Mouse (Mus musculus): ENCODE data around the gene B4gat1. TPM values are rescaled to one million over a fixed set of nuclear protein-coding genes. Genes with fewer than 3 reads are reported as not detected.
A peak's percentile ranks its signal among the peaks of the same experiment; 100 is the strongest.

The B4gat1 gene
- polyA plus RNA-seq, 1 experiment from 2014 or later, result 8.9 TPM

DNA sequence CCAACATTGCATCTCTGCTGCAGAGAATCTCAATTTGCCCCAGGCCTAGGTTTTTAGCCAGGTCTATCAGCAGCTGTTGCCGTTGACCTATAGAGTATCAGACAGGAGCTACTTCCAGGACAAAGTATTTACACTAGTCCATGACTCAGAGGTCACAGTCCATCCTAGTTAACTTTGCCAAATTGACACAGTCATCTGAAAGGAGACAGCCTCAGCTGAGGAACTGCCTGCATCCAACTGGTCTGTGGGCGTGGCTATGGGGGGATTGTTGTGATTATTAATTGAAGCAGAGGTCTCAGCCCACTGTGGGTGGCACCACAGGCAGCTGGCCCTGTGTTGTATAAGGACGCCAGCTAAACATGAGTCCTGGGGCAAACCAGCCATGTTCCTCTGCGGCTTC lies 33.7 kb upstream of the B4gat1 start:
- Histone ChIP-seq H3K27ac (replicated peaks) (no peak overlapping the region), H3K36me3 (replicated peaks) (no peaks in the 10 kb centered on the region), H3K4me3 (replicated peaks) (no peak overlapping the region), H3K9me3 (replicated peaks) (no peaks in the 10 kb centered on the region), H3K4me1 (replicated peaks) (peaks cover 6% of the 10 kb centered on the region; the same call in 1 of the 2 replicates), H3K9ac (no peak overlapping the region), H3K4me2 (no peak overlapping the region), H3K27me3 (peaks cover 22% of the 10 kb centered on the region)
- no peak for ATAC-seq (ENCODE audit: insufficient read depth)
- 46% methylated on average over 4 of the region's 4 CpGs for WGBS (ENCODE audit: insufficient replicate concordance)

DNA sequence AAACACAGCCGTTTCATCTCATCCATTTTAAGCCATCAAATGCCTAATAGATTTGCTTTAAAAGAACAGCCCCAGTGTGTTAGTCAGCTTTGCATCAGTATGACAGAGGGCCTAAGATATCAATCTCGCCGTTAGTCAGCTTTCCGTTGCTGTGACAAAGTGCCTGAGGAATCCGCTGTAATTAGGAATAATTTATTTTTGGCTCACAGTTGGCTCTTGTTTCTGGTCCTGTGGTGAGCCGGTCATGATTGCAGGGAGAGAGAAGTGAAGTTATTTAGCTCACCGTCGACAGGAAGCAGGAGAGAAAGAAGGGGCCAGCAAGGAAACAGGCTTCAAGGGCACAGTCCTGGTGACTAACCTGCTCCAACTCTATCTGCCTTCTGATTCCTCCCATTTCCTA lies 25.5 kb upstream of the B4gat1 start:
- Histone ChIP-seq H3K4me2 (no peak overlapping the region), H3K27ac (replicated peaks) (no peak overlapping the region), H3K4me3 (replicated peaks) (no peak overlapping the region), H3K9ac (no peak overlapping the region), H3K4me1 (replicated peaks) (no peaks in the 10 kb centered on the region), H3K36me3 (replicated peaks) (no peaks in the 10 kb centered on the region), H3K27me3 (peaks cover 16% of the 10 kb centered on the region), H3K9me3 (replicated peaks) (no peaks in the 10 kb centered on the region)
- no peak for ATAC-seq (ENCODE audit: insufficient read depth)
- 40% methylated on average over 8 of the region's 8 CpGs for WGBS (ENCODE audit: insufficient replicate concordance)

DNA sequence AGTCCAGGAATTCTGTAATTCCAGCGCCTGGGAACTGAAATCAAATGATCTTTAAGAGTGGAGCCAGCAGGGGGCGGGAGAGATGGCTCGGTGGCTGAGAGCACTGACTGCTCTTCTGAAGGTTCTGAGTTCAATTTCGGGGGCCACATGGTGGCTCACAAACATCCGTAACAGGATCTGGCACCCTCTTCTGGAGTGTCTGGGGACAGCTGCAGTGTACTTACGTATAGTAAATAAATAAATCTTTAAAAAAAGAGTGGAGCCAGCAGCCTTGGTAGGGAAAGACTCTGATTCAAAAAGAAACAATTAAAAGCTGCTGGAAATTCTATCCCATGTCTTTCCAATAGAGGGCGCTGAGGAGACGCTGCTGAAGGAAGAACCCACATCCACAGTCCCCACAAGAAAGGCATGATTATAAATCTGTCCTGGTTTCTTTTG lies 23.6 kb upstream of the B4gat1 start:
- Histone ChIP-seq H3K9ac (no peak overlapping the region), H3K27ac (replicated peaks) (no peak overlapping the region), H3K4me3 (replicated peaks) (no peak overlapping the region), H3K4me1 (replicated peaks) (no peaks in the 10 kb centered on the region), H3K9me3 (replicated peaks) (no peaks in the 10 kb centered on the region), H3K4me2 (no peak overlapping the region), H3K27me3 (peaks cover 17% of the 10 kb centered on the region), H3K36me3 (replicated peaks) (no peaks in the 10 kb centered on the region)
- 12% methylated on average over 8 of the region's 8 CpGs for WGBS (ENCODE audit: insufficient replicate concordance)
- ATAC-seq (ENCODE audit: insufficient read depth), result no peak

DNA sequence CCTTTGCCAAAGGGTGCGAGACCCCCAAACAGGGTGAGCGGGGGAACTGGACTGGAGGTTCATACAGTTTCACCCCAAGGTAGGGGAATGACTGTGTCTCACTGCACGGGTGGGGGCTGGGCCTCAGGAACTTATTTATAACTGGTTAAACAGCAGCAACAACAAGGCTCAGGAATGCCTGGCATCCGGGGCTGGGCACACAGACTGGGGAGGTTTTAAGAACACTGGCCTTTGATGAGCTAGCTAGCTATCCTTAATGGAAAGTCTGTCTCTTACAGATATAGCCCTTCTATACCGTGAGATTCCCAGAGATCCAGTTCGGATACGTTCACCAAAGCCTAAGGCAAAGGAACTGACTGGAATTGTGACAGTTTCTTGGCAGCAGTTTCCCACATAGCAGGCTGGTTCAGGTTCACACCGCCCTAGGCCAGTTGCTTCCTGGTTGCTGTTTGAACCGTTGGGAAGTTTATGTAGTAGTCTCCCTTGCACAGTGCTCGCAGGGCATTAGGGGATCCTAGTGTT lies 22.3 kb upstream of the B4gat1 start:
- H3K9me3 ChIP-seq (replicated peaks), result no peaks in the 10 kb centered on the region
- H3K4me1 ChIP-seq (replicated peaks), result no peaks in the 10 kb centered on the region
- H3K36me3 ChIP-seq (replicated peaks), result no peaks in the 10 kb centered on the region
- H3K27ac ChIP-seq (replicated peaks), result no peak overlapping the region
- peaks cover 17% of the 10 kb centered on the region for H3K27me3 ChIP-seq
- no peak overlapping the region for H3K4me3 ChIP-seq (replicated peaks)
- no peak overlapping the region for H3K4me2 ChIP-seq
- no peak for ATAC-seq (ENCODE audit: insufficient read depth)
- H3K9ac ChIP-seq, result no peak overlapping the region
- 36% methylated on average over 10 of the region's 10 CpGs for WGBS (ENCODE audit: insufficient replicate concordance)

DNA sequence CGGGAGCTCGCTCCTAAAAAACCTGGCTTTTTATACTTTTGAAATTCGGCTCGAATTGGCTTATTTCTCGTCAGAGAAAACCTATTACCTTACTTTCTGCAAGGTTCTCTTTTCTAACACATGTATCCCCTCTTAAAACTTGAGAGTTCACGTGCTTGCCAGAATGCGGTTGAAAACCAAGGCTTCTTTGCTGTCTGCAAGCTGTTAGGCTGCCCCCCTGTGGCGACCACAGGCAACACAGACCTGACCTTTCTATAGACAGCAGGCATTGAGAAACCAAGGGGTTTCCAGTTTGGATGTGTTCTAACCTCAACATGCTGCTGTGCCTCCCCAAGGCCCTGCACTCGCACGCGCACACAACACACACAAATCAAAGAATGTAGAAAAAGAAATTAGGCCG lies 21.8 kb upstream of the B4gat1 start:
- Histone ChIP-seq H3K4me2 (no peak overlapping the region), H3K27ac (replicated peaks) (no peak overlapping the region), H3K27me3 (peaks cover 17% of the 10 kb centered on the region), H3K4me1 (replicated peaks) (no peaks in the 10 kb centered on the region), H3K9ac (no peak overlapping the region), H3K9me3 (replicated peaks) (no peaks in the 10 kb centered on the region), H3K36me3 (replicated peaks) (no peaks in the 10 kb centered on the region), H3K4me3 (replicated peaks) (no peak overlapping the region)
- no peak for ATAC-seq (ENCODE audit: insufficient read depth)
- 19% methylated on average over 12 of the region's 12 CpGs for WGBS (ENCODE audit: insufficient replicate concordance)

DNA sequence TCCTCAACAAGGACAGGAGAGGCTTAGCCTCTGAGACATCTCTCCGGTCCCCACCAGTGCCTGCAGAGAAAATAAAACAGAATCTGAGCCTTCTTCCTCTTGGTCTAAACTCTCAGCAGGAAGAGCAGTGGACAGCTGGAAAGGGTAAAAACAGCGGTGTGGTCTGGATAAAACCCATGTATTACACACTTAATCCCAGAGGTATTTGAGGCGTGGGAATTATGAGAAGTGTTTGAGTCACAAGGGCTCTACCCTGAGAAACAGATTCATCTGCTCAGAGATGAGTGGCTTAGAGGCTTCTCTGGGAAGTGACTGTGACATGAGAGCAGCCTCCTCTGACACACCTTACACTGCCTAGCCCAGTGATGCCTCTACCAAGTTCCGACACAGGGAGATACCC lies 21.0 kb upstream of the B4gat1 start:
- Histone ChIP-seq H3K9ac (no peak overlapping the region), H3K4me2 (no peak overlapping the region), H3K4me3 (replicated peaks) (no peak overlapping the region), H3K9me3 (replicated peaks) (no peaks in the 10 kb centered on the region), H3K27ac (replicated peaks) (no peak overlapping the region), H3K36me3 (replicated peaks) (no peaks in the 10 kb centered on the region), H3K4me1 (replicated peaks) (no peaks in the 10 kb centered on the region), H3K27me3 (peaks cover 22% of the 10 kb centered on the region)
- no peak for ATAC-seq (ENCODE audit: insufficient read depth)
- 63% methylated on average over 4 of the region's 4 CpGs for WGBS (ENCODE audit: insufficient replicate concordance)

DNA sequence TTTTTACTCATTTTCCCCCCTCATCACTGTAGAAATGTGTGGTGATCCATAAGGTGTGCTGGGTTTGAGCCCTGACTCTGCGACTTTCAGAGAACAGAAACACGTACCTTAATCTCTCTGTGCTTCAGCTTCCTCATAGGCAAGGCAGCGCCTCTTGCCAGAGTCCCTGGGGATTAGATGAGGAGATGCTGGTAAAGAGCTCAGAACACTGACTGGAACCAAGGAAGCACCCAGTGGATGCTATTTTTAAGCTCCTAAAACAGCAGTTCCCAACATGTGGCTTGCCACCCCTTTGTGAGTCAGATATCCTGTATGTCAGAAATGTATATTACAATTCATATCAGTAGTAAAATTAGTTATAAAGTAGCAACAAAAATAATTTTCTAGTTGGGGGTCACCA lies 20.4 kb upstream of the B4gat1 start:
- no peak for ATAC-seq (ENCODE audit: insufficient read depth)
- Histone ChIP-seq H3K9me3 (replicated peaks) (no peaks in the 10 kb centered on the region), H3K4me3 (replicated peaks) (no peak overlapping the region), H3K4me2 (no peak overlapping the region), H3K36me3 (replicated peaks) (no peaks in the 10 kb centered on the region), H3K9ac (no peak overlapping the region), H3K4me1 (replicated peaks) (peaks cover 3% of the 10 kb centered on the region), H3K27me3 (peaks cover 23% of the 10 kb centered on the region), H3K27ac (replicated peaks) (no peak overlapping the region)
- 67% methylated on average over 3 of the region's 3 CpGs for WGBS (ENCODE audit: insufficient replicate concordance)

DNA sequence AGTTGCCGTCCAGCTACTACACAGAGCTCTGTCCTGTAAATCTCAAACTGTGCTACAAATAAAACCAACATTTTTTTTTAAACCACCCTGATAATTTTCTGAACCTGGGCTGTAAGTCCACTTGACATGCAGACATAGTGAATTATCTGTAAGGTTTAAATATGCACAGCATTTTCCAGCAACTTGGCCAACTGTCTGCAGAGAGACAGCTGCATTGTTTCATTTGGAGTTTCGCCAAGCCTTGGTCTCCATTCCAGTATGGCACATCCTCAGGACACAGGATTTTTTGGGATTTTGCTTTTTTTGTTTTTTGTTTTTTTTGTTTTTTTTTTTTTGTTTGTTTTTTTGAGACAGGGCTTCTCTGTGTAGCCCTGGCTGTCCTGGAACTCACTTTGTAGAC lies 17.2 kb upstream of the B4gat1 start:
- H3K4me2 ChIP-seq, result no peak overlapping the region
- H3K27ac ChIP-seq (replicated peaks), result no peak overlapping the region
- H3K36me3 ChIP-seq (replicated peaks), result no peaks in the 10 kb centered on the region
- H3K9me3 ChIP-seq (replicated peaks), result no peaks in the 10 kb centered on the region
- peaks cover 15% of the 10 kb centered on the region; the same call in 1 of the 2 replicates for H3K27me3 ChIP-seq
- no peak overlapping the region for H3K9ac ChIP-seq
- ATAC-seq (ENCODE audit: insufficient read depth), result no peak
- no peak overlapping the region for H3K4me3 ChIP-seq (replicated peaks)
- 69% methylated on average over 2 of the region's 2 CpGs for WGBS (ENCODE audit: insufficient replicate concordance)
- H3K4me1 ChIP-seq (replicated peaks), result peaks cover 20% of the 10 kb centered on the region

DNA sequence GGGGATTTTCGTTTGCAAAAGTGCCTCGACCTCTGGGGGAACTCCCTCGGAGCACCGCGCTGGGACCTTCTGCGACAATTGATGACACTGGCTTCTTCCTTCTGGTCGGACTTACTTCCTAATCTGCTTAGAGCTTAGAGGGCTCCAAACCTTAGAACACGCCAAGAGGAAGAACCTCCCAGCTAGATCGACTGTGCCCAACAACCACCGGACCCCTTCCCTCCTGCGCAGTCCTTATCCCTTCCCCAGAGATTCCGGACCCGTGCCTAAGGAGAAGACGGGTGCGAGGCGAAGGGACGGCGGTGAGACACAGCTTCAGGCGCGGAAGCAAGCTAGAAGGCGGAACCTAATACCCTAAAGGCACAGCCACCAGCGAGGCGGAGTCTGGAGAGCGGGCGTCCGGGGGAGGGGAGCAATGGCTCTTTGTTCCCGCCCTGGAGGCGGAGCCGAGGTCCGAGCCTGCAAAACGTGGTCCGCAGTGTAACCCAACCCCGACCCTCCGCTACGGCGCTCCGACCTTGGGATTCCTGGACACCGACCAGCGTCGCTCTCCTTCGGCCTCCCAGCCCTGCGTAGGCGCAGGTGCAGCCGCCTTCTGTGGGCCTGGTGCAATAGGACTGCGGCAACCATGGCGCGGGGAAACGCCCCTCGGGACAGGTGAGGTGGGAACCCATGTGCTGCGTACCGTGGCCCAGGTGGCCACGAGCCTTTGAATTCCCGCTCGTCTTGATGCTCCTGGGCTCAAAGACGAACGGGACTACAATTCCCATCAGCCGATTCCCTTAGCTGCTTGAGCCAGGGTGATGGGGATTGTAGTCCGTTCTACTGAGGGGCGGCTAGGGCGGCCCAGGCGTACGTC lies 14.8 kb upstream of the B4gat1 start, which contains the start of gene Slc29a2:
Slc29a2 (plus strand) TSS at position 240 of the 859 bp plus-strand sequence.
- Histone ChIP-seq H3K9ac (peak within 1 kb of the TSS; percentile 62), H3K9me3 (replicated peaks) (no peaks in the 10 kb centered on the region), H3K4me1 (replicated peaks) (peaks cover 20% of the 10 kb centered on the region), H3K4me2 (peak within 1 kb of the TSS; percentile 95), H3K36me3 (replicated peaks) (no peaks in the 10 kb centered on the region), H3K27ac (replicated peaks) (peak within 1 kb of the TSS; percentile 77), H3K4me3 (replicated peaks) (peak within 1 kb of the TSS; percentile 71), H3K27me3 (0 out of 2 replicates have a peak, but pooled peaks cover 5% of the 10 kb centered on the region)
- ATAC-seq (ENCODE audit: insufficient read depth), result peak; percentile 86
- WGBS (ENCODE audit: insufficient replicate concordance), result under 1% methylated on average over 62 of the region's 62 CpGs

DNA sequence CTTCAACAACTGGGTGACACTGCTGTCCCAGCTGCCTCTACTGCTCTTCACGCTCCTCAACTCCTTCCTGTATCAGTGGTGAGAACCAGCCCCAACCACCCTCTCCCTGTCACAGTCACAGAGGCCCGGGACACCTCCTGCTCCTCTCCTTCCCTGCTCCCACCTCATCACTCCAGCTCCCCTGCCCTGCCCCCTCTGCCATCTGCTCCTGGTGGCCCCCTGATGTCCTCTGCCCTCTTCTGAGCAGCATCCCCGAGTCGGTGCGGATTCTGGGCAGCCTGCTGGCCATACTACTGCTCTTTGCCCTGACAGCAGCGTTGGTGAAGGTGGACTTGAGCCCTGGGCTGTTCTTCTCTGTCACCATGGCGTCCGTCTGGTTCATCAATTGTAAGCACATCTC lies 12.5 kb upstream of the B4gat1 start:
- no peak overlapping the region for H3K9ac ChIP-seq
- no peak for ATAC-seq (ENCODE audit: insufficient read depth)
- 0 out of 2 replicates have a peak, but pooled peaks cover 5% of the 10 kb centered on the region for H3K27me3 ChIP-seq
- H3K27ac ChIP-seq (replicated peaks), result no peak overlapping the region
- no peaks in the 10 kb centered on the region for H3K36me3 ChIP-seq (replicated peaks)
- no peaks in the 10 kb centered on the region for H3K9me3 ChIP-seq (replicated peaks)
- WGBS (ENCODE audit: insufficient replicate concordance), result 78% methylated on average over 8 of the region's 8 CpGs
- no peak overlapping the region for H3K4me2 ChIP-seq
- peaks cover 20% of the 10 kb centered on the region for H3K4me1 ChIP-seq (replicated peaks)
- H3K4me3 ChIP-seq (replicated peaks), result no peak overlapping the region

DNA sequence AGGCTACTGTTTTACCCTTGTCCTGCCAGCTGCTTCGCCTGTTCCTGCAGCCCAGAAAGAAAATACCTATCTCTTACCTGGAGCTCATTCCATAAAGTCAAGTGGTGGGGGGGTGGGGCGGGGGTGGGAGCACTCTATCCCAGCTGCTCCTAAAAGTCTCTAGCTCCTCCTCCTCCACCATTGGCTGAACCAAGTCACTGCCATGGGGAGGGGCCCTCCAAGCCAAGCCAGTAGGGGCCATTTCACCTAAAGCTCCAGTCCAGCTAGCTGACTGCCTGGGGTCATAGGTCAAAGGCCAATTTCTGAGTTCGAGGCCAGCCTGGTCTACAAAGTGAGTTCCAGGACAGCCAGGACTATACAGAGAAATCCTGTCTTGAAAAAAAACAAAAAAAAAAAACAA lies 5.9 kb upstream of the B4gat1 start:
- no peak for ATAC-seq (ENCODE audit: insufficient read depth)
- peaks cover 4% of the 10 kb centered on the region; the same call in 1 of the 2 replicates for H3K27me3 ChIP-seq
- no peak overlapping the region for H3K4me2 ChIP-seq
- 61% methylated on average over 3 of the region's 3 CpGs for WGBS (ENCODE audit: insufficient replicate concordance)
- H3K9me3 ChIP-seq (replicated peaks), result no peaks in the 10 kb centered on the region
- no peak overlapping the region for H3K27ac ChIP-seq (replicated peaks)
- no peaks in the 10 kb centered on the region for H3K36me3 ChIP-seq (replicated peaks)
- H3K9ac ChIP-seq, result no peak overlapping the region
- peaks cover 3% of the 10 kb centered on the region; the same call in 1 of the 2 replicates for H3K4me1 ChIP-seq (replicated peaks)
- no peak overlapping the region for H3K4me3 ChIP-seq (replicated peaks)

Measured in liver, embryonic 15.5 days (tissue).